Mouse (Mus musculus) intestine, embryonic 14.5 days (tissue): Measurements from ENCODE around the gene Cfap44. TPM values are rescaled to one million over a fixed set of nuclear protein-coding genes. Genes with fewer than 3 reads are reported as not detected.

Source experiments
- ATAC-seq: fragments of 200-750 bp; cut with Nextera tagmentation; replicated peaks from 2 replicates; pipeline ENCODE4 v1.8.0; 2017; ENCODE audit warnings: low read depth, moderate number of reproducible peaks, moderate TSS enrichment, moderate library complexity; ENCODE audit not compliant: low FRiP score, low TSS enrichment
- DNase-seq: peaks from one replicate; pipeline ENCODE4 v3.0.0-alpha.2; 2018; ENCODE audit warnings: low spot score
- H3K27ac ChIP-seq: fragments of 300-500 bp; sonication (generic); 2 replicates; pipeline ENCODE4 v1.5.1; 2014; ENCODE audit warnings: low read depth, mild to moderate bottlenecking, control low read depth
- H3K27me3 ChIP-seq: fragments of 300-500 bp; sonication (generic); replicated peaks from 2 replicates; pipeline ENCODE4 v1.6.1; 2014; ENCODE audit warnings: low read length, control low read depth; ENCODE audit not compliant: control insufficient read depth, insufficient read depth
- H3K36me3 ChIP-seq: fragments of 300-500 bp; sonication (generic); 2 replicates; pipeline ENCODE4 v1.6.1; 2014; ENCODE audit warnings: low read length, control low read depth; ENCODE audit not compliant: control insufficient read depth, insufficient read depth
- H3K4me1 ChIP-seq: fragments of 300-500 bp; sonication (generic); replicated peaks from 2 replicates; pipeline ENCODE4 v1.6.1; 2014; ENCODE audit warnings: low read length, control low read depth, mixed read lengths; ENCODE audit not compliant: control insufficient read depth, insufficient read depth
- H3K4me2 ChIP-seq: fragments of 300-500 bp; sonication (generic); 2 replicates; pipeline ENCODE4 v1.6.1; 2014; ENCODE audit warnings: low read length
- H3K4me3 ChIP-seq: fragments of 300-500 bp; sonication (generic); 2 replicates; pipeline ENCODE4 v1.5.1; 2014; ENCODE audit warnings: low read depth, low read length, control low read depth, mixed read lengths
- H3K9ac ChIP-seq: fragments of 300-500 bp; sonication (generic); 2 replicates; pipeline ENCODE4 v1.6.1; 2014; ENCODE audit warnings: mild to moderate bottlenecking, low read length
- H3K9me3 ChIP-seq: fragments of 300-500 bp; sonication (generic); 2 replicates; pipeline ENCODE4 v1.6.1; 2016; ENCODE audit warnings: low read length, control low read depth; ENCODE audit not compliant: control insufficient read depth
- whole genome bisulfite sequencing: fragments of 180-500 bp; shearing (Covaris S2); extraction: QIAGEN DNeasy Blood & Tissue Kit; methylation state at CpG from one replicate; pipeline ENCODE4 v1.1.7; 2014; 5-methylcytosine and 5-hydroxymethylcytosine counted together
- polyA plus RNA-seq: library from polyadenylated mRNA; unstranded; fragments of >200 nt; fragmentation: Nextera tagmentation; extraction: Ambion mirVana; gene quantifications from 2 replicates; pipeline ENCODE4 v1.2.1, GENCODE M21; 2014

Gene Cfap44
- 0.19 and 0.42 TPM in 2 replicates for polyA plus RNA-seq

GRCm38 (mm10) chr16:44394577-44395243, at the start of gene Cfap44:
Gene Cfap44 (plus strand): TSS chr16:44394796.
- WGBS: 3% methylated on average over 17 of the region's 17 CpGs
- Histone ChIP-seq H3K9ac (no peak within 1 kb of the TSS), H3K27ac (no peak within 1 kb of the TSS), H3K4me3 (peak within 1 kb of the TSS; percentile 24), H3K4me1 (peaks cover 6% of the 10 kb centered on the region; the same call in 1 of the 2 replicates), H3K36me3 (peaks cover 4% of the 10 kb centered on the region; the same call in 1 of the 2 replicates), H3K9me3 (peaks cover 5% of the 10 kb centered on the region; the same call in 1 of the 2 replicates), H3K27me3 (no peaks in the 10 kb centered on the region), H3K4me2 (peak within 1 kb of the TSS; percentile 51)
- peak; percentile 87 for DNase-seq
- peak; percentile 77 for ATAC-seq

- Histone ChIP-seq H3K4me2 (peak within 1 kb of the TSS; percentile 82), H3K4me3 (peak within 1 kb of the TSS; percentile 77), H3K4me1 (peaks cover 17% of the 10 kb centered on the region), H3K9ac (peak within 1 kb of the TSS; percentile 74), H3K9me3 (no peaks in the 10 kb centered on the region), H3K36me3 (no peaks in the 10 kb centered on the region), H3K27ac (peak within 1 kb of the TSS; percentile 90), H3K27me3 (no peaks in the 10 kb centered on the region)
- peak; percentile 98 for ATAC-seq
- WGBS: under 1% methylated on average over 66 of the region's 67 CpGs
- peak; percentile 96 for DNase-seq
Measured at GRCm38 (mm10) chr16:44347071-44347901, 47.3 kb upstream of the Cfap44 start, which contains the start of gene Spice1. Gene Spice1 (plus strand): TSS chr16:44347121.

- H3K4me3 ChIP-seq: no peak overlapping the region
- DNase-seq (no peak), ATAC-seq (no peak)
- 66% methylated on average over 4 of the region's 4 CpGs for WGBS
- H3K9ac ChIP-seq: no peak overlapping the region
- H3K4me2 ChIP-seq: peak overlapping the region; percentile 82; the same call in 1 of the 2 replicates
- H3K4me1 ChIP-seq: peaks cover 17% of the 10 kb centered on the region
- no peak overlapping the region for H3K27ac ChIP-seq
- H3K27me3 ChIP-seq: no peaks in the 10 kb centered on the region
- no peaks in the 10 kb centered on the region for H3K9me3 ChIP-seq
- no peaks in the 10 kb centered on the region for H3K36me3 ChIP-seq
Measured at GRCm38 (mm10) chr16:44349801-44350397, 44.7 kb upstream of the Cfap44 start.

GRCm38 (mm10) chr16:44356291-44356690, 38.3 kb upstream of the Cfap44 start:
- Histone ChIP-seq H3K27ac (no peak overlapping the region), H3K4me1 (no peaks in the 10 kb centered on the region), H3K4me3 (no peak overlapping the region), H3K9me3 (no peaks in the 10 kb centered on the region), H3K9ac (no peak overlapping the region), H3K36me3 (peaks cover 25% of the 10 kb centered on the region), H3K4me2 (no peak overlapping the region), H3K27me3 (no peaks in the 10 kb centered on the region)
- WGBS: 60% methylated on average over 7 of the region's 7 CpGs
- DNase-seq: no peak
- no peak for ATAC-seq

GRCm38 (mm10) chr16:44357571-44358268, 36.9 kb upstream of the Cfap44 start:
- DNase-seq (no peak), ATAC-seq (peak; percentile 47)
- whole genome bisulfite sequencing: 81% methylated on average over 4 of the region's 4 CpGs
- no peak overlapping the region for H3K27ac ChIP-seq
- no peak overlapping the region for H3K4me2 ChIP-seq
- H3K9ac ChIP-seq: no peak overlapping the region
- H3K36me3 ChIP-seq: peaks cover 31% of the 10 kb centered on the region
- H3K9me3 ChIP-seq: no peaks in the 10 kb centered on the region
- H3K27me3 ChIP-seq: no peaks in the 10 kb centered on the region
- no peaks in the 10 kb centered on the region for H3K4me1 ChIP-seq
- no peak overlapping the region for H3K4me3 ChIP-seq

GRCm38 (mm10) chr16:44361921-44362890, 32.4 kb upstream of the Cfap44 start:
- DNase-seq: no peak
- Histone ChIP-seq H3K27ac (no peak overlapping the region), H3K9ac (no peak overlapping the region), H3K4me1 (no peaks in the 10 kb centered on the region), H3K36me3 (peaks cover 47% of the 10 kb centered on the region), H3K27me3 (no peaks in the 10 kb centered on the region), H3K9me3 (no peaks in the 10 kb centered on the region), H3K4me3 (no peak overlapping the region), H3K4me2 (no peak overlapping the region)
- no peak for ATAC-seq
- 90% methylated on average over 10 of the region's 10 CpGs for WGBS

GRCm38 (mm10) chr16:44365522-44365921, 29.1 kb upstream of the Cfap44 start:
- WGBS: 87% methylated on average over 7 of the region's 7 CpGs
- Histone ChIP-seq H3K27ac (no peak overlapping the region), H3K4me2 (no peak overlapping the region), H3K4me3 (no peak overlapping the region), H3K9ac (no peak overlapping the region), H3K27me3 (no peaks in the 10 kb centered on the region), H3K36me3 (peaks cover 38% of the 10 kb centered on the region), H3K4me1 (no peaks in the 10 kb centered on the region), H3K9me3 (no peaks in the 10 kb centered on the region)
- no peak for DNase-seq
- ATAC-seq: no peak
